Mouse (Mus musculus): ENCODE measurements at regions not wholly inside any gene's neighbourhood (a gene's known extent, or its start where the extent isn't known, plus 50 kb on each side); places are given as distances from the start of the nearest gene placed in this dataset.

- DNase-seq, result no peak
- Histone ChIP-seq H3K4me1 (ENCODE audit: control insufficient read depth, insufficient read depth, low read length) (no peaks in the 10 kb centered on the region), H3K4me3 (replicated peaks; ENCODE audit: extremely low read depth, low read depth, low read length) (no peak overlapping the region)
- TF ChIP-seq CTCF (IDR thresholded peaks at IDR 0.05; ENCODE audit: insufficient read depth, low read length) (no peak), POLR2A (IDR thresholded peaks at IDR 0.05; ENCODE audit: borderline replicate concordance, extremely low read depth, low read depth, low read length) (no peak)
- WGBS, result 48% methylated on average over 4 of the region's 4 CpGs
Observed at GRCm38 (mm10) chr15:60706009-60706408, 147.6 kb downstream of the Fam84b start.

- no peak for DNase-seq
- Histone ChIP-seq H3K4me1 (ENCODE audit: control insufficient read depth, insufficient read depth, low read length) (no peaks in the 10 kb centered on the region), H3K4me3 (replicated peaks; ENCODE audit: extremely low read depth, low read depth, low read length) (no peak overlapping the region)
- TF ChIP-seq CTCF (IDR thresholded peaks at IDR 0.05; ENCODE audit: insufficient read depth, low read length), result no peak
- TF ChIP-seq POLR2A (IDR thresholded peaks at IDR 0.05; ENCODE audit: borderline replicate concordance, extremely low read depth, low read depth, low read length), result no peak
Observed at GRCm38 (mm10) chr15:60701273-60701672, 152.3 kb downstream of the Fam84b start.

- no peak for TF ChIP-seq CTCF (IDR thresholded peaks at IDR 0.05; ENCODE audit: insufficient read depth, low read length)
- TF ChIP-seq POLR2A (IDR thresholded peaks at IDR 0.05; ENCODE audit: borderline replicate concordance, extremely low read depth, low read depth, low read length), result no peak
- WGBS, result 86% methylated on average over 3 of the region's 3 CpGs
- no peak for DNase-seq
- no peak overlapping the region for H3K4me3 ChIP-seq (replicated peaks; ENCODE audit: extremely low read depth, low read depth, low read length)
- H3K4me1 ChIP-seq (ENCODE audit: control insufficient read depth, insufficient read depth, low read length), result no peaks in the 10 kb centered on the region
Observed at GRCm38 (mm10) chr15:60694746-60695145, 158.8 kb downstream of the Fam84b start.

GRCm38 (mm10) chr15:60693751-60694500 lies 159.7 kb downstream of the Fam84b start:
- WGBS, result 69% methylated on average over 7 of the region's 7 CpGs
- no peaks in the 10 kb centered on the region for H3K4me1 ChIP-seq (ENCODE audit: control insufficient read depth, insufficient read depth, low read length)
- DNase-seq, result peak; percentile 48
- TF ChIP-seq CTCF (IDR thresholded peaks at IDR 0.05; ENCODE audit: insufficient read depth, low read length) (no peak), POLR2A (IDR thresholded peaks at IDR 0.05; ENCODE audit: borderline replicate concordance, extremely low read depth, low read depth, low read length) (no peak)
- H3K4me3 ChIP-seq (replicated peaks; ENCODE audit: extremely low read depth, low read depth, low read length), result no peak overlapping the region

- no peak overlapping the region for H3K4me3 ChIP-seq (replicated peaks; ENCODE audit: extremely low read depth, low read depth, low read length)
- H3K4me1 ChIP-seq (ENCODE audit: control insufficient read depth, insufficient read depth, low read length), result no peaks in the 10 kb centered on the region
- TF ChIP-seq CTCF (IDR thresholded peaks at IDR 0.05; ENCODE audit: insufficient read depth, low read length) (no peak), POLR2A (IDR thresholded peaks at IDR 0.05; ENCODE audit: borderline replicate concordance, extremely low read depth, low read depth, low read length) (no peak)
- no peak for DNase-seq
- 66% methylated on average over 6 of the region's 6 CpGs for WGBS
Observed at GRCm38 (mm10) chr15:60692718-60693597, 160.6 kb downstream of the Fam84b start.

- 57% methylated on average over 3 of the region's 3 CpGs for WGBS
- no peak overlapping the region for H3K4me3 ChIP-seq (replicated peaks; ENCODE audit: extremely low read depth, low read depth, low read length)
- TF ChIP-seq POLR2A (IDR thresholded peaks at IDR 0.05; ENCODE audit: borderline replicate concordance, extremely low read depth, low read depth, low read length) (no peak), CTCF (IDR thresholded peaks at IDR 0.05; ENCODE audit: insufficient read depth, low read length) (no peak)
- DNase-seq, result no peak
- no peaks in the 10 kb centered on the region for H3K4me1 ChIP-seq (ENCODE audit: control insufficient read depth, insufficient read depth, low read length)
Observed at GRCm38 (mm10) chr15:60692149-60692548, 161.4 kb downstream of the Fam84b start.

GRCm38 (mm10) chr15:60677397-60677796 lies 176.2 kb downstream of the Fam84b start:
- H3K4me1 ChIP-seq (ENCODE audit: control insufficient read depth, insufficient read depth, low read length), result no peaks in the 10 kb centered on the region
- no peak overlapping the region for H3K4me3 ChIP-seq (replicated peaks; ENCODE audit: extremely low read depth, low read depth, low read length)
- WGBS, result 71% methylated on average over 3 of the region's 3 CpGs
- DNase-seq, result no peak
- TF ChIP-seq CTCF (IDR thresholded peaks at IDR 0.05; ENCODE audit: insufficient read depth, low read length) (no peak), POLR2A (IDR thresholded peaks at IDR 0.05; ENCODE audit: borderline replicate concordance, extremely low read depth, low read depth, low read length) (no peak)

GRCm38 (mm10) chr15:60657572-60657971 lies 196.0 kb downstream of the Fam84b start:
- Histone ChIP-seq H3K4me3 (replicated peaks; ENCODE audit: extremely low read depth, low read depth, low read length) (no peak overlapping the region), H3K4me1 (ENCODE audit: control insufficient read depth, insufficient read depth, low read length) (no peaks in the 10 kb centered on the region)
- no peak for TF ChIP-seq CTCF (IDR thresholded peaks at IDR 0.05; ENCODE audit: insufficient read depth, low read length)
- no peak for TF ChIP-seq POLR2A (IDR thresholded peaks at IDR 0.05; ENCODE audit: borderline replicate concordance, extremely low read depth, low read depth, low read length)
- WGBS, result 73% methylated on average over 7 of the region's 7 CpGs
- DNase-seq, result no peak

GRCm38 (mm10) chr15:60655113-60655512 lies 198.5 kb downstream of the Fam84b start:
- DNase-seq, result no peak
- TF ChIP-seq POLR2A (IDR thresholded peaks at IDR 0.05; ENCODE audit: borderline replicate concordance, extremely low read depth, low read depth, low read length) (no peak), CTCF (IDR thresholded peaks at IDR 0.05; ENCODE audit: insufficient read depth, low read length) (no peak)
- H3K4me3 ChIP-seq (replicated peaks; ENCODE audit: extremely low read depth, low read depth, low read length), result no peak overlapping the region
- 61% methylated on average over 3 of the region's 3 CpGs for WGBS
- no peaks in the 10 kb centered on the region for H3K4me1 ChIP-seq (ENCODE audit: control insufficient read depth, insufficient read depth, low read length)

Measured in lung, adult 2 months (tissue).